Mouse (Mus musculus): ENCODE data around the gene Gm17019.
"Not testable (repeated sequence)": the region's sequence is repeated elsewhere in the genome, so short reads cannot be mapped to it uniquely, and the experiment has no call there.

DNA sequence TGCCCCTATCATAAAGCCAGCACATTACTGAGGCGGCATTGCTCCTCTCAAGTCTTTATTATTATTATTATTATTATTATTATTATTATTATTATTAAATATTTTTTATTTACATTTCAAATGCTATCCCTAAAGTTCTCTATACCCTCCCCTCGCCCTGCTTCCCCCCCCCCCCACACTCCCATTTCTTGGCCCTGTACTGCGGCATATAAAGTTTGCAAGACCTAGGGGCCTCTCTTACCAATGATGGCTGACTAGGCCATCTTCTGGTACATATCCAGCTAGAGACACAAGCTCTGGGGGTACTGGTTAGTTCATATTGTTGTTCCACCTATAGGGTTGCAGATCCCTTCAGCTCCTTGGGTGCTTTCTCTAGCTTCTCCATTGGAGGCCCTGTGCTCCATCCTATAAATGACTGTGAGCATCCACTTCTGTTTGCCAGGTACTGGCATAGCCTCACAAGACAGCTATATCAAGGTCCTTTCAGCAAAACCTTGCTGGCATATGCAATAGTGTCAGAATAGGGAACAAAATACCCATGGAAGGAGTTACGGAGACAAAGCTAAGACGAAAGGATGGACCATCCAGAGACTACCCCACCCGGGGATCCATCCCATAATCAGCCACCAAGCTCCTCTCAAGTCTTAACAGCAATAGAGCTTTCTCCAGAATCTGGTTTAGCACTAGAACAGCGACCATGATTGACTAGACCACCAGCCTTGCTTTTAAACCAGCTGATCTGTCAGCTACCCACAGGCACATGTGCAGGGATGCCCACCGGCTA lies 42.2 kb downstream of the Gm17019 start:
- not testable (repeated sequence) for TF ChIP-seq POLR2A (IDR thresholded peaks at IDR 0.05; ENCODE audit: borderline replicate concordance, extremely low read depth, insufficient read depth, insufficient read length, poor library complexity, severe bottlenecking); CTCF (IDR thresholded peaks at IDR 0.05; ENCODE audit: borderline replicate concordance, extremely low read depth, insufficient read depth, insufficient read length)
